Mouse (Mus musculus): ENCODE results near the gene Chga.

DNA sequence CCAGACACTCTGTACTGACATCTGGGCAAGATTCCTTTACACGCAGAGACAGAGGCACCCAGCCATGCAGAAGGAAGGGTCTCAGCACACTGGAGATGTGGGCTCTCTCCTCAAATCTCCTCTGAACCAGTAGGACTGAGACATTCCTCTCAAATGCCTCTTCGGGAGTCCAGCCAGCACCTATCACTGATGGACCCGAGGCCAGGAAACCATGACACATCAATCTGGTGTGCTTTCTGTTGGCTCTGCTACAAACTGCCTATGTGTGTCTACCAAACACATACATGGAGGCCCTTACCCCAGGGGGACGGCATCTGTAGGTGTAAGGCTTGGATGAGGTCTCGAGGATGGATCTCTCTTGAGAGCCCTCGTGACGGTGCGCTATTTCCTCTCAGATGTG lies 32.3 kb downstream of the Chga start:
- no peak for TF ChIP-seq CTCF (IDR thresholded peaks at IDR 0.05; ENCODE audit: insufficient read depth, low read length)
- no peak for TF ChIP-seq POLR2A (IDR thresholded peaks at IDR 0.05; ENCODE audit: borderline replicate concordance, extremely low read depth, low read depth, low read length)

All from lung, adult 2 months (tissue).